Mouse (Mus musculus) gastrocnemius, adult 8-10 months (tissue): ENCODE results near the gene Hspa12a. TPM values are rescaled to one million over a fixed set of nuclear protein-coding genes. Genes with fewer than 3 reads are reported as not detected.

Experiments
- DNase-seq, 2 experiments: peaks; one replicate each; pipeline ENCODE4 v3.0.0; 2022; ENCODE audit warnings: low spot score in 2 of 2
- total RNA-seq, 4 experiments: library from RNA; stranded (reverse); gene quantifications; 2 replicates each; pipeline ENCODE4 v1.2.4; 2022

The Hspa12a gene
- total RNA-seq, 4 experiments from 2014 or later: 1.7 to 4.2 (median 3.6) TPM

DNA sequence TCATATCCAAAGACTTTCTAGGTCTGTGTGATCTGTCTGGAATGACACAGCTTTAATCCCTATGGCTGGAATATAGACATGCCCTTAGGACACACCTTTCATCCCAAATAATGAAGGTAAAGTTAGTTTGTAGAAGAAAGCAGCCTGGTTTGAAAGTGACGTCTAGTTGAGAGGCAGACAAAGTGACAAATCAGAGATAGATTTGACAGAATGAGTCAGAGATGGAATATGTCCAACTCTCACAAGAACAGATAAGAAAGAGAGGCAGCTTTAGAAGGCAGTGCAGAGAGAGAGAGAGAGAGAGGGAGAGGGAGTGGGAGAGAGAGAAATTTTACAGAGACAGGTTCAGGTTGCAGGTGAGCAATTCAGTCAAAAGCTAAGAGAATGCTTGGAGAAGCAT, 119.1 kb downstream of the Hspa12a start:
- DNase-seq: no peak

DNA sequence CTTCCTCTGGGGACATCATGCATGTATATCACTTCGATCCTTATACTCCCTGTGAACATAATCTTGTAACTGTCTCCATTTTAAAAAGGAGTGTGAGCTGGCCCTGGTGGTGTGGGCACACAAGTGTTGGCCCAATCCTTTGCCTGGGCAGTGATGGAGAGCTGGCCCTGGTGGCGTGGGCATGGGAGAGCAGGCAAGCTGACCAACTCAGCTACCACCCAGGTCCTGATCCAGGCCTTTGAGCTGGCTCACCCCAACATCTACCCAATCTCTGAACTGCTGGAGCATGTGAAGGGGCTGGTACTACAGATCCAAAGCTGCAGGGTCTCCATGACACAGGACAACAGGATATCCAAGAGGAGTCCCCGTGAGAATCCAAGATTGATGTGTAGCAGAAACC, 120.2 kb downstream of the Hspa12a start:
- DNase-seq: no peak

DNA sequence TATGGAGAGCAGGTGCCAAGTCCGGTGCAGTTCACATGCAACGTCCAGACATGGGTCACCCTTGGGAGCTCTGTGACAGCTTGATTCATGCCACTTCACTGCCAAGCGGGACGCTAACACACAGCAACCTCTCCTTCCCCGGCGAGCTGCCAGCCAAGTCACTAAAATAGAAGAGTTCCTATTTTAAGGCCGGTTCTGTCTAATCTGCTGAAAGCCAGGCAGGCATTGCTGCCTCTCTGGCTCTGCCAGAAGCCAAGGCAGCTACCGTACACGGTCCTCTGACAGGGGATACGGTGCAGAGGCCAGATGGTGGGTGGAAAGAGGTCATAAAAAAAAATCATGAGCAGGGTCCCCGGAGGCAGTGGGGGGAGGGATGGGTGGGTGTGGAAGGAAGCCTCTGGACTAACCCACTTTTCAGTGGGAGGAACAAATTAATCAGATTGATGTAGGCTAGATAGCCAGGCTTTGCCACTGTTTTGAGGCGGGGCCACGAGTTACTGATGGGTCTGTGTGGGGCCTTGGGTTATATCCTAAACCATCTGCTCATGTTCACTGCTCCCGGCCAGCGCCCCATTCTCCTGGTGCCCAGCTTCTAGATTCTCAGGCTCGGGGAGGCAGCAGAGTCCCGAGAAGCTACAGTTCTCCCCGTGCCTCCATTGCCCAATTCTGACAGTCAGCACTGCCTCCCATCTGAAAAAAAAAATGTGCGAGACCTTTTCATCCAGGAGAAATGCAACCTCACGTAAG, 120.8 kb downstream of the Hspa12a start:
- DNase-seq: peak; percentile 84 to 94

DNA sequence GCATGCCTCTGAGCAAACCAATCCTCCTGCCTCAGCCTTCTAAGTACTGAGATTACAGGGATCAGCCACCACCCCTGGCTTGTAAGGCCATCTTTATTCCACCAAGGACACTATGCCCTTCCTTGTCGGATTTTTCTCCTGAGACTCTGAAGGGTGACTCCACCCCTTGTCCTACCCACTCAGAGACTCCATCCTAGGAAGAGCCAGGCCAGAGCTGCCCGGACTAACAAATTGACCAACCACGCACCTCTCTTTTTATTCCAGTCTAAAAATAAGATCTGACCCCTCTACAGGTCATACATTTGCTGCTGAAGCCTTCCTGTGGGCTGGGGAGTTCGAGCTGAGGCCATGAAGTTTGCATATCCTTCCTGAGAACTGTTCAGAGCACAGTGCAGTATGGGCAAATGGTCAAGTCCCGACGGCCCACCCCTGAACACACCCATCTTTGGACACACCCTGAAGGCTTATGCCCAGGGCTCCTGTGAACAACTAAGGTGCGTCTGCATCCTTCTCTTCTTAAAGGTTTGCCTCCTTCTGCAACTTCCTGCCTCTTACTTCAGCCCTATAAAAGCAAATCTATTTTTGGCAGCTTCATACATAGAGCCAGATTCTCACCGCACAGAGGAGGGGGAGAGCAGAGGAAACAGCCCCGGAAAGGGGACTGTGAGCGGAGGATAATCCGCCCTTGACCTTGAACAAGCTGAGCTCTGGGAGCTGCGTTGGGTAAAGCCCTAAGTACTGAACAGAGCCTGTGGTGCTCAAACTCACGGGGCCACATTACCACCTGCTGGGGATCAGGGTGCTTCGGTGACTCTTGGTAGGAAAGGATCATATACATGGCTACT, 124.7 kb downstream of the Hspa12a start:
- no peak for DNase-seq

DNA sequence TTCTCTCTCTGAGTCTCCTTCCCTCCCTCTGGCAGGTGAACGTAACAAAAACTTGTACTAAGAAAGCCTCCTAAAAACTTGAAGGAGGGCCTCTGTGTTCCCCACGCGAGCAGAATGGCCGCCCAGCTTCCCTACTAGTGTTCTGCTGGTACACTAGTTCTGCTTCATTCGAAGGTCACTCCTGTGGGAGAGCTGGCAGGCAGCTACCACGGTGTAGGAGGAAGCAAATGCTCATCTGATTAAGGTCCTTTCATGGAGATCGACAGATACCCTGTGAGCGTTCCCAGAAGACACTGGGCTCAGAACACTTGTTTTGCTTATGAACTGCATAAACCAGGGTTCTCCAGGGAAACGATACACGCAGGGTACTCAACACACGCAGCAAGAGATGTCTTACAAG, 126.1 kb downstream of the Hspa12a start:
- DNase-seq: no peak

DNA sequence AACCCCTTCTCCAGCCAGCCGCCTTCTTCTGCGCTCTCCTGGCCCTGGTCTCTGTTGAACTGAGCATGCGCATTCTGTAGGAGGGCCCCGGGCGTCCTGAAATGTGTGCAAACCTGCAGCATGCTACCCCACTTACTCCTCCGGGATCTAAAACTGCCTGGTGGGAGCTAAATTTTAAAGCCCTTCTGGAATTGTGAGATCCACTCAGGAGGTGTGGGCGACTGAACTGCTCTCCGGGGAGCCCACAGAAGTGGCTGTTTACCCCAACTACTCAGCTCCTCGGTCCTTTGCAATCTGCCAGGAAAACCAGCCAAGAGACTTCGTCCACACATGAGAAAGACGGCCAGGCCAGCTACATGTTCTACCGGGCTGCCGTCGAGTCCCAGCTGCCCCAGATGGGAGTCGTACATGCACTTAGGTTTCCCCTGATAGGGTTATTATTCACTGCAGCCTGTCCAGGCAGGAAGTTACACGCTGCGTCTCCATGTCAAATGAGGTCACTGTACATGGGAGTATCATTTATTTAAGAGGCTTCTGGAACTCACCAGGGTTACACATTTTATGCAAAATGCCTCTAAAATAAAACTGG, 126.9 kb downstream of the Hspa12a start:
- DNase-seq: peak; percentile 28 to 51

DNA sequence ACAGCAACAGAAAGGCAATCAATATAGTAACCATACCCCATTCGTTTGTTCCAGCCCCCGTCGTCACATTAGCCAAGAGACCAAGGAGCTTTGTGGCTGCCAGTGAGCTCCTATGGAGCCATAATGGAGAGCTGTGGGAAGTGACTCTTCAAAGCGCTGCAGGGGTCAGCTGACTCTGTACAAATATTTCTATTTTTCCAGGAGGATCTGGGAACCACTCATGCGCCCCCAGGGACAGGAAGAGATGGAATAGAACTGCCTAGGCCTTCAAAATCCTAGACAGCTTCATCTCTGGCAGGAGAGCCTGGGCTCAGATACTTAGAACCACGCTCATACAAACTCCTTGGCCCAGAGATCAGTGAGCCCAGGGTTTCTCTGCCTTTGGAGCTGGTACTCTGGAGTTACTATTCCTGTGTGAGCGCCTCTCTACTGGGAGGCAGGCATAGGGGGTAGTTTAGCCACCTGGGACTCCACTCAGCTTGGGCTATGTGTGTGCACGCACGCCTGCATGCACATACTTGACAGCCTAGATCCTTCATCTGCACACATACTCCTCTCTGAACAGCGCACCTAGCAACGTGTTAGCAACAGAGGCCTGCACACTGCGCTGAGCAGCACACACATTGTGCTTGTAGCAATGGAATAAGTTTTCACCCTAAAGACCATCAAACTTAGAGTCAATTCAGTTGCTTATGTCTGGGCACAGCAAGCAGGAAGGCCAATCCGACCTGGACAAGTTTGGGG, 128.1 kb downstream of the Hspa12a start:
- DNase-seq: no peak

DNA sequence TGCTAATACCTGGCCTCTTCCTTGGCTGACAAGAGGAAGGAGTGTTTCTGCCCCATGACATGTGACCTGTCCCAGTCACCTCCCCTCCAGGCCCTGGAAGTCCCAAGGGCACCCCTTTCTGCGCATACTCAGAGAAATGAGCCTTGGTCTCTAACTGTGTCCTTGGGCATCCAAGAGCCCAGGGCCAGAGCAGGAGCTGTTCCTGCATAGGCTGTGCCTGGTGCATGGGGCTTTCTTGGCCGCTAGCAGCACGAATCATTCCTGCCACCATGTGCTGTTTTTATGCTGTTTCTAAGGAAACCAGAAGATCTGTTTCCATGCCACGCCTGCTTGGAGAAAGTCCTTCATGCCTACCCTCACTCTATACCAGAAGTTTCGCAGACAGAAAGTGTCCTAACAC, 132.9 kb downstream of the Hspa12a start:
- no peak for DNase-seq

DNA sequence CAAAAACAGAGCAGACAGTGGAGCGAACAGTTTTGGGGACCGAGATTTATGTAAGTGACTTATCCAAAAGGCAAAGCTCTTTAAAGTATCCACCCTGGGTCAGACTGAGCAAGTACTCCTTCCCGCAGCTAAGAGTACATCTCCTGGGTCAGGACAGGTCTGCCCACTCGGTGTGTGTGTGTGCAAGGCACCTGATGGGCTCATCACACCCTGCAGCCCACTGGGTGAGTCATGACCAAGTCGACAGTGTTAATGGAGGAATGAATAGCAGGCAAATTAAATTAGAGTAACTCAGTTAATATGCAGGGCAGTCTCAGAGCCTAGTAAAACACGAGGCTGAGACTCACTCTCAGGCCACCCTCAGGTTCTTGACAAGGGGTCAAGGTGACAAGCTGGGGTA, 134.6 kb downstream of the Hspa12a start:
- DNase-seq: no peak

DNA sequence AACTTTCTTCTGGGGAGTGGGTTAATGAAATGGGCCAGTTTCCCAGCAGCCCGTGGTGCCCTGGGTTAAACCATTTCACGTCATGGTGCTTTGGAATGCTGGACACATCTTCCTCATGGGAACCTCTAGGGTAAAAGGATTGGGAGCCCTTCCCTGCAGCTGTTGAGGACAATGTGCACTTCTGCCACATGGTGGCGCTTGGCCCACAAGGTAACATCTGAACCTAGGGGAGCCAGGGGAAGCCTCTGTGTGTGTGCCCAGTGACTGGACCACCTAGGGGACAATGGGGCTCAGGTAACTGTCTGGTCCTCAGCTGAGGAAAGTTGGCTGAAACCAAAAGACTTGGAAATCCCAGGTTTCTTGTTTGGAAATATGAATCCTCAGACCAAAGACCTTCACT, 137.1 kb downstream of the Hspa12a start:
- DNase-seq: peak; percentile 40 to 58

DNA sequence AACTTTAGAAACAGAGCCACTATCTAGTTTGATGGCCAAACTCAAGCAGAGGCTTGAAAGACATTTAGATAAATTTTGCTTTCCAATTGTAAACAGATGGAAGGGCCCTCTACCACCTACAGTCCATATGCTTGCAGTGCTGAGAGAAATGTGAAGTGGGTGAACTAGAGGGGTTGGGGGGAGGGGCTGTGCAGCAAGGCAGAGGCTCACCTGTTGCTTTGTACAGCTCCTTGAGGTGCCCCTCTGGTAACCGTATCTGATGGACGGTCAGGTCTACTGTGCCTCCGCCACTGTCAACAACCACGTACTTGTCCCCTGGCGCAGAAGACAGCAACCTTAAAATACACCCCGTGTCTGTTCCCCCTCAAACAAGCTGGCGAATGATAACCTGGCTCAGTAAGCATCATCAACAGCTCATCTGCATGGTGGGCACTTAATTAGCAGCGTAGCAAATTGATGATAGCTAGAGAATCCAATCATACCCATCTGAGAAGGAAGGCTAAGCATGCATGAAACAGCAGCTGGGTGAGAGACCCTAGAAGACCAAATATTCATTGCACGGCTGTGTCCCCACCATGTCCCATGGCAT, 138.2 kb downstream of the Hspa12a start:
- DNase-seq: no peak

DNA sequence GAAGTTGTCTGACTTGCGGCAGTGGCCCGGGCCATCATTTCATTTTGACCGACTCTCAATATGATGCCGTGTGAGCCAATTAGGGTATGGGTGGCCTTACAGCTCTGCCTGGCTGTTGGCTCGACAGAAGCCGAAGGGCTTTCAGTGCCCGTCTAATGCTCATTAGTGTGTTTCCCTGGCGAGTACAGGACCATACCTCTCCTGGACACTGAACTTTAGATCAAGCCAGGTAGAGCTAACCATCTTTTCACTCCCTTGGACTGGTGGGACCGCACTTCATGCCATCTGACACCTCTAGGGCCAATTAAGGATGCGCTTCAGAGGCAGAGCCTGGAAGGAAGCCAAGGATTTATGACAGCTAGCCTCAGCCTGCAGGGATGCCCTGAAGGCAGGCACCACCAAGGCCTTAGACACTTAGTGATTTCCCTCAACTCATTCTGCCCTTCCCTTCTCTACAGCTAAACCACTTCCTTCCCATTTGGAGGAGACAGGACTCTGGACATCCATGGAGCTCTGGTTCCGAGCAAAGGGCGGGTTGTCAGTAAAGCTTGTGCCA, 148.3 kb downstream of the Hspa12a start:
- no peak for DNase-seq

DNA sequence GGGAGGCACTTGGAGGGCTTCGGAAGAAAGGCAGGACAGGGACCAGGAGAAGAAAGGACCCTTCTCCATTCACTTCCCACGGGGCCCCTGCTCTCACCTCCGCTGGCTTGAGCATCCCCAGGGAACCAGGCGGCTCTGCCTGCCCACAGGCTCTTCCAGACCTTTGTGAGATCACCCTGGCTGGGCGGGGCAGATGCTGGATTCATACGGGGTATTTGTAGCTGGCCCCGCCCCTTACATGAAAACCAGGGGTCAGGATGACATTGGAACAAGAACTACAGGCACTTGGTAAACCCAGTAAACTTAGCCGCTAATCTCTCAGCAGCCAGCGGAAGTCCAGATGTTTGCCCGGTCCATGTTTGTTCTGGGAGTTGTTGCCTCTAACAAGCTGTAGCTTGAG, 149.2 kb downstream of the Hspa12a start, which contains the start of gene 1700019N19Rik:
TSS of gene 1700019N19Rik (minus strand) at position 178 of the 400 bp plus-strand sequence.
- no peak for DNase-seq

DNA sequence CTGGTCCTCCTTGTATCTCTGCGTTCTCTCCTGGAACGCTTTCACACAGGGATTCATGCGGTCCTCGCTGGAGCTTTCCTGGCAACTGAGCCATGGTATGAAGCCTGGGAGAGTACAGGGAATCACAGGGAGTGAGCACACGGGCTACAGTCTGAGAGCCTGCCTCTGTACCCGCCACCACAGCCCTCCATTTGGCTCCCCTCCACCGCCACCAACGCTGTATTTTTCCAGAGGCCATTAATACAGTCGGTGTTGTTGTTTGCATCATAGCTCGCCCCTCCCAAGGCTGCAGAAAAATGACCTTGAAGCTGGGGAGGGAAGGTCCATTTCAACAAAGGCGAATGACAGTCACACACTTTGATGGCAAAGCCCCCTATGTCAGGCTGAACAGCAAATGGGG, 154.3 kb downstream of the Hspa12a start:
- no peak for DNase-seq

DNA sequence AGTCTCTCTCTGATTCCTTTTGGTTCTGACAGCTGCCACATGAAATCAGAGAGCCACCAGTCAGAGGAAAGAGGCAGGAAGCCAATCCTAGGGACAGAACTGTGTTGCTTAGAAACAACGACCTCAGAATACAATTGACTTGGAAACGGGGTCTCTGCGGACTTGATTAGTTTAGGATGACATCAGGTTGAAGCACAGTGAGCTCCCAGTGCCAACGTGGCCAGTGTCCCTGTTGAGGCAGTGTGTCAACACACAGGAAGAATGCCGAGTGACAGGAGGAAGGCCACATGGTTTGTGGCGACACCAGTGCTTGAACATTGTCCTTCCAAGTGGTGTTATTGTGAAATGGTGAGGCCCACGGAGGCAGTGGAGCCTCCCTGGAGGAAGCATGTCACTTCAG, 159.5 kb downstream of the Hspa12a start:
- no peak for DNase-seq

DNA sequence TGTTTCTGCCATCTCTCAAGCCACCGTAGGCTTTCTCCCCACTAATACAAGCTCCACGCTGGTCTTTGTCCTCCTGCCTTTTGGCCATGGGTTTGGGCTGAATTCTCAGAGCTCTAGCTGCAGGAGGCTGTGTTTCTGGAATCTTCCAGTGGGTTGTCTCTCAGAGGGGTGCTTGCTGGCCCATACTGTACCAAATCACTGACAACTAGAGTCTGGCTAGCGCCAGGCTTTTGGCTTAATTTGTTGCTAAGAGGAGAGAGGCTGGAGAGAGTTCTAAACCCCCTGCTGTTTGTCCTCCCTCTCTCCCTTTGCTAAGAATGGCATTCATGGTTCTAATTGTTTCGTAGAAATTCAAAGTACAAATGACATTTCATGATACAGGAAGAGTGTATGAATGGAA, 161.9 kb downstream of the Hspa12a start:
- no peak for DNase-seq

DNA sequence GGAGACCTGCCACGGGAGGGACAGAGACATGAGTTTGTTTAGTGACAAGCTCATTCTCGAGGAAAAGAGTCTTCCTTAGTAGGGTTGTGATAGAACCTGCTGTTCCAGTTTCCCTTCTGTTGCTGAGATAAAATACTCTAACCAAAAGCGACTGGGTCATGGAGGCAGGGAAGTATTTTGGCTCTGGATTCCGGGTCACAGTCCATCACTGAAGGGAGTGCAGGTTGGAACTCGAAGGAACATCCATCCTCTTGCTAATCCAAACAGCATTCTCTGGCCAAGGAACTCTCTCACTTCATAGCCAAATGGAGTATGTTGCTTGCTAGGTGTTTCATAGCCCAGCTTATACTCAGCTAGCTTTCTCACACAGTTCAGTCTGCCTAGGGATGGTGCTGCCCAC, 167.0 kb downstream of the Hspa12a start:
- no peak for DNase-seq

DNA sequence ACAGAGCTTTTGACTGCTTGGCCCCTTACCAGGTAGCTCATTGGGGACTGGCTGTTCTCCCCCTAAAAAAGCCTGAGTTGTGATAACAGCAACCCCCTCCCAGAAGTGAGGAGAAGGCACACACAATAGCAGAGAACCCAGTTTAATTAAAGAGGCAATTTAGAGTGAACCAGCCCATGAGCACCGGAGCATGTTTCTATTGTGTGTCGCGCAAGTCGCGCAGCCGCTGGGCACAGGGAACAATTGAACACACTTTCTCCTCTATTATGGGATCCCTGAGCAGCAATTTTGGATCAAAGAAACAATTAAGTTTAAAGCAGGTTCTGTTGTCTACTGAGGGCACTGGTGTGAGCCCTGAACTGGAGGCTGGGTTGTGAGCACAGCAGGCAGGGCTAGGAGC, 176.1 kb downstream of the Hspa12a start:
- DNase-seq: no peak

DNA sequence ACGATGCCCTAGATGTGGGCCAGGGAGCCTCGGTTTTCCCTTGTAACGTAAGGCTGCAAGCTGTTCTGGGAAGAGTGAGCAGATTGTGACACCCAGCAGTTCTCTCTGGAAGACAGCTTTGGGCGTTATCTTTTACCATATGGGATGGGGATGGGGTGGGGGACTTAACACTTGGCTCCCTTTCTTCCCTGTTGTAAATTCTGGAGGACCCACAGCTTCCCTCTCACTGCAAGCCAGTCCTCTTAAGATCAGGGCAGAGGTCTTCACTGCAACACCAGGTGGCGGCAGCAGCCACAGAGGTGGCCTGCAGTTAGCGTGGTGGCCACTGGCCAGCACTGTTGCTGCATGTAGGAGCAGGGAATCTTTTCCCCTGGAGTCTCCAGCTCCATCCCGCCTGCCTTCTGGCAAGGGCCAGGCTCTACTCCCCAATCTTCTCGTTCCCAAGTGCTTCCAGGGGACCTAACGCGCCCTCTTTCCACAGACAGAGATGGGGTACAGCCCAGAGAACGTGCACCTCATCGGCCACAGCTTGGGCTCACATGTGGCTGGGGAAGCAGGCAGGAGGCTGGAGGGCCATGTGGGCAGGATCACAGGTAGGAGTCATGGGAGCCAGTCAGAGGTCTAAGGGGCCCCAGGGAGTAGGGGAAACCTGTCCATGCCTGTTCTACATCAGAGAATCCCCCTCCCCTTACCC, 180.5 kb downstream of the Hspa12a start:
- DNase-seq: peak in 1 of 2 experiments; percentile 26

DNA sequence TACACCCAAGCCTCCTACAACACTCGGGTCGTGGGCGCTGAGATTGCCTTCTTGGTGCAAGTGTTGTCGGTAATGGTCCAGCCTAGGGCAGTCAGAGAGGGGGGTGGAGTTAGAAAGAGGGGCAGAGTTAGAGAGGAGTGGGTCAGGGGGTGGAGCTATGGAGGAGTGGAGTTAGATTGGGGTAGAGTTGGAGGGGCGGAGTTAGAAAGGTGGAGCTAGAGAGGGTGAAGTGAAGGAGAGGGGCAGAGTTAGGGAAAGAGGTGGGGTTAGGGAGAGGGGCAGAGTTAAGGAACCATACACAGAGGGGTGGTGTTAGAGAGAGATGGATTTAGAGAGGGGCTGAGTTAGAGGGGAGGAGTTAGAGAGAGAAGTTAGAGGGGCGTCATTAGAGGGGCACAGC, 181.1 kb downstream of the Hspa12a start:
- DNase-seq: no peak
